Mouse (Mus musculus): ENCODE measurements around the gene Cep131. TPM values are rescaled to one million over a fixed set of nuclear protein-coding genes. Genes with fewer than 3 reads are reported as not detected.

The Cep131 gene
- polyA plus RNA-seq, 1 experiment: 12.2 TPM

GRCm38 (mm10) chr11:120071065-120071464 lies 15.6 kb downstream of the Cep131 start:
- H3K4me3 ChIP-seq: no peak overlapping the region
- no peak overlapping the region for H3ac ChIP-seq (ENCODE audit: control insufficient read depth, insufficient read length)
- H3K79me2 ChIP-seq (ENCODE audit: control insufficient read depth, insufficient read depth): no peaks in the 10 kb centered on the region
- no peaks in the 10 kb centered on the region for H3K27me3 ChIP-seq (ENCODE audit: control insufficient read depth, insufficient read depth, insufficient read length)
- TF ChIP-seq E2F4 (IDR thresholded peaks at IDR 0.05; ENCODE audit: insufficient read depth) (no peak), TCF12 (IDR thresholded peaks at IDR 0.05; ENCODE audit: insufficient read depth, poor library complexity, severe bottlenecking) (no peak), MYOG (IDR thresholded peaks at IDR 0.05; ENCODE audit: control insufficient read depth in 1 of 3, insufficient read depth in 1 of 3, insufficient read length in 2 of 3, low read depth in 2 of 3) (no peak), USF1 (IDR thresholded peaks at IDR 0.05; ENCODE audit: low read depth) (no peak), POLR2A (IDR thresholded peaks at IDR 0.05; ENCODE audit: insufficient read length, low read depth) (no peak), TCF3 (IDR thresholded peaks at IDR 0.05; ENCODE audit: insufficient read length, low read depth) (no peak), MAX (IDR thresholded peaks at IDR 0.05; ENCODE audit: low read depth) (no peak), CEBPB (IDR thresholded peaks at IDR 0.05; ENCODE audit: insufficient read depth, poor library complexity, severe bottlenecking) (no peak), REST (IDR thresholded peaks at IDR 0.05; ENCODE audit: insufficient read depth, insufficient read length) (no peak), MYOD1 (IDR thresholded peaks at IDR 0.05; ENCODE audit: control insufficient read depth in 1 of 3, insufficient read length in 2 of 3, low read depth in 2 of 3) (no peak), POLR2AphosphoS2 (IDR thresholded peaks at IDR 0.05; ENCODE audit: insufficient read length, low read depth) (no peak), SRF (IDR thresholded peaks at IDR 0.05; ENCODE audit: control insufficient read depth, insufficient read length, low read depth) (no peak)
- no peaks in the 10 kb centered on the region for H3K36me3 ChIP-seq (ENCODE audit: control insufficient read depth, insufficient read depth)
- H3K4me2 ChIP-seq (ENCODE audit: low read depth): no peak overlapping the region

- Histone ChIP-seq H3K27me3 (ENCODE audit: control insufficient read depth, insufficient read depth, insufficient read length) (no peaks in the 10 kb centered on the region), H3K4me3 (no peak overlapping the region), H3K36me3 (ENCODE audit: control insufficient read depth, insufficient read depth) (no peaks in the 10 kb centered on the region), H3K4me2 (ENCODE audit: low read depth) (no peak overlapping the region), H3K79me2 (ENCODE audit: control insufficient read depth, insufficient read depth) (no peaks in the 10 kb centered on the region), H3ac (ENCODE audit: control insufficient read depth, insufficient read length) (no peak overlapping the region)
- TF ChIP-seq MYOD1 (IDR thresholded peaks at IDR 0.05; ENCODE audit: control insufficient read depth in 1 of 3, insufficient read length in 2 of 3, low read depth in 2 of 3) (no peak), TCF3 (IDR thresholded peaks at IDR 0.05; ENCODE audit: insufficient read length, low read depth) (no peak), POLR2A (IDR thresholded peaks at IDR 0.05; ENCODE audit: insufficient read length, low read depth) (no peak), USF1 (IDR thresholded peaks at IDR 0.05; ENCODE audit: low read depth) (no peak), REST (IDR thresholded peaks at IDR 0.05; ENCODE audit: insufficient read depth, insufficient read length) (no peak), E2F4 (IDR thresholded peaks at IDR 0.05; ENCODE audit: insufficient read depth) (no peak), SRF (IDR thresholded peaks at IDR 0.05; ENCODE audit: control insufficient read depth, insufficient read length, low read depth) (no peak), CEBPB (IDR thresholded peaks at IDR 0.05; ENCODE audit: insufficient read depth, poor library complexity, severe bottlenecking) (no peak), TCF12 (IDR thresholded peaks at IDR 0.05; ENCODE audit: insufficient read depth, poor library complexity, severe bottlenecking) (no peak), MAX (IDR thresholded peaks at IDR 0.05; ENCODE audit: low read depth) (no peak), MYOG (IDR thresholded peaks at IDR 0.05; ENCODE audit: control insufficient read depth in 1 of 3, insufficient read depth in 1 of 3, insufficient read length in 2 of 3, low read depth in 2 of 3) (no peak), POLR2AphosphoS2 (IDR thresholded peaks at IDR 0.05; ENCODE audit: insufficient read length, low read depth) (no peak)
These were observed 16.2 kb downstream of the Cep131 start for GRCm38 (mm10) chr11:120070286-120070930.

- H3K36me3 ChIP-seq (ENCODE audit: control insufficient read depth, insufficient read depth): no peaks in the 10 kb centered on the region
- H3K27me3 ChIP-seq (ENCODE audit: control insufficient read depth, insufficient read depth, insufficient read length): no peaks in the 10 kb centered on the region
- H3K4me3 ChIP-seq: no peak overlapping the region
- no peak overlapping the region for H3ac ChIP-seq (ENCODE audit: control insufficient read depth, insufficient read length)
- no peaks in the 10 kb centered on the region for H3K79me2 ChIP-seq (ENCODE audit: control insufficient read depth, insufficient read depth)
- no peak overlapping the region for H3K4me2 ChIP-seq (ENCODE audit: low read depth)
- TF ChIP-seq USF1 (IDR thresholded peaks at IDR 0.05; ENCODE audit: low read depth) (no peak), MYOD1 (IDR thresholded peaks at IDR 0.05; ENCODE audit: control insufficient read depth in 1 of 3, insufficient read length in 2 of 3, low read depth in 2 of 3) (no peak), TCF3 (IDR thresholded peaks at IDR 0.05; ENCODE audit: insufficient read length, low read depth) (no peak), MAX (IDR thresholded peaks at IDR 0.05; ENCODE audit: low read depth) (no peak), E2F4 (IDR thresholded peaks at IDR 0.05; ENCODE audit: insufficient read depth) (no peak)
These were observed 17.4 kb downstream of the Cep131 start for GRCm38 (mm10) chr11:120069261-120069660.

- TF ChIP-seq E2F4 (IDR thresholded peaks at IDR 0.05; ENCODE audit: insufficient read depth) (no peak), POLR2AphosphoS2 (IDR thresholded peaks at IDR 0.05; ENCODE audit: insufficient read length, low read depth) (no peak), REST (IDR thresholded peaks at IDR 0.05; ENCODE audit: insufficient read depth, insufficient read length) (no peak), TCF3 (IDR thresholded peaks at IDR 0.05; ENCODE audit: insufficient read length, low read depth) (no peak), USF1 (IDR thresholded peaks at IDR 0.05; ENCODE audit: low read depth) (no peak), MYOG (IDR thresholded peaks at IDR 0.05; ENCODE audit: control insufficient read depth in 1 of 3, insufficient read depth in 1 of 3, insufficient read length in 2 of 3, low read depth in 2 of 3) (no peak), POLR2A (IDR thresholded peaks at IDR 0.05; ENCODE audit: insufficient read length, low read depth) (no peak), SRF (IDR thresholded peaks at IDR 0.05; ENCODE audit: control insufficient read depth, insufficient read length, low read depth) (no peak), MYOD1 (IDR thresholded peaks at IDR 0.05; ENCODE audit: control insufficient read depth in 1 of 3, insufficient read length in 2 of 3, low read depth in 2 of 3) (no peak)
- Histone ChIP-seq H3K36me3 (ENCODE audit: control insufficient read depth, insufficient read depth) (no peaks in the 10 kb centered on the region), H3K4me2 (ENCODE audit: low read depth) (no peak overlapping the region)
These were observed 18.8 kb downstream of the Cep131 start for GRCm38 (mm10) chr11:120067834-120068233.

GRCm38 (mm10) chr11:120065291-120065690 lies 21.3 kb downstream of the Cep131 start:
- no peaks in the 10 kb centered on the region for H3K79me2 ChIP-seq (ENCODE audit: control insufficient read depth, insufficient read depth)
- H3ac ChIP-seq (ENCODE audit: control insufficient read depth, insufficient read length): no peak overlapping the region
- H3K36me3 ChIP-seq (ENCODE audit: control insufficient read depth, insufficient read depth): no peaks in the 10 kb centered on the region
- TF ChIP-seq REST (IDR thresholded peaks at IDR 0.05; ENCODE audit: insufficient read depth, insufficient read length) (no peak), CEBPB (IDR thresholded peaks at IDR 0.05; ENCODE audit: insufficient read depth, poor library complexity, severe bottlenecking) (no peak), SRF (IDR thresholded peaks at IDR 0.05; ENCODE audit: control insufficient read depth, insufficient read length, low read depth) (no peak), MYOD1 (IDR thresholded peaks at IDR 0.05; ENCODE audit: control insufficient read depth in 1 of 3, insufficient read length in 2 of 3, low read depth in 2 of 3) (no peak), USF1 (IDR thresholded peaks at IDR 0.05; ENCODE audit: low read depth) (no peak), TCF3 (IDR thresholded peaks at IDR 0.05; ENCODE audit: insufficient read length, low read depth) (no peak), POLR2A (IDR thresholded peaks at IDR 0.05; ENCODE audit: insufficient read length, low read depth) (no peak), MAX (IDR thresholded peaks at IDR 0.05; ENCODE audit: low read depth) (no peak), POLR2AphosphoS2 (IDR thresholded peaks at IDR 0.05; ENCODE audit: insufficient read length, low read depth) (no peak)
- H3K4me3 ChIP-seq: no peak overlapping the region
- no peak overlapping the region for H3K4me2 ChIP-seq (ENCODE audit: low read depth)
- peaks cover 13% of the 10 kb centered on the region for H3K27me3 ChIP-seq (ENCODE audit: control insufficient read depth, insufficient read depth, insufficient read length)

More at GRCm38 (mm10) chr11:120067834-120068233, 18.8 kb downstream of the Cep131 start:
- no peaks in the 10 kb centered on the region for H3K79me2 ChIP-seq (ENCODE audit: control insufficient read depth, insufficient read depth)
- no peak overlapping the region for H3K4me3 ChIP-seq
- no peak overlapping the region for H3ac ChIP-seq (ENCODE audit: control insufficient read depth, insufficient read length)
- no peaks in the 10 kb centered on the region for H3K27me3 ChIP-seq (ENCODE audit: control insufficient read depth, insufficient read depth, insufficient read length)
